In the genomic region with DNA sequence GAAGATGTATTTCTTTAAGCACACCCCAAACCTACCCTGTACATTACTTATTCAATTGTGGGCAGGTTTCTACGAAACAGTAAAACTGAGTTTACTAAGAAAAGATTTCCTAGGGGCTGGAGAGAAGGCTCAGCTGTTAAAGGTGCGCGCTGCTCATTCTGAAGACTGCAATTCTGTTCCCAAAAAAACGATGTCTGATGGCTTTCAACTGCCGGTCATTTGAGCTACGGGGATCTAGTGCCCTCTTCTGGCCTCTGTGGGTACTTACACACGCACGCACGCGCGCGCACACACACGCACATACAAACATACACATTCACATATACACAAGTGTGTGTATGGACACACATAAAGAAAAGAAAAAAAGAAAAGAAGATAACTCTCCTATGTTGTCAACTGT, we compare ENCODE assay signal across 21 mouse cellular contexts.
A peak's percentile ranks its signal among the peaks of the same experiment; 100 is the strongest.
DNase-seq lines count a peak whose midpoint lies in the region; ATAC-seq and TF ChIP-seq lines count a peak whose summit lies in the region.
"Had no signal": no experiment of that assay in that cellular context is flagged by ENCODE, and none has a peak within 500 bp of the region (broad histone marks: within the 10 kb centered on the region; RNA-seq: fewer than 3 reads in every experiment).

No protein-coding gene starts in this region.

- H3K4me3 ChIP-seq in kidney, postnatal 0 days (replicated peaks; ENCODE audit: low read depth, low read length) = no peak overlapping the region
- H3K4me3 ChIP-seq in kidney, adult 2 months (ENCODE audit: insufficient read depth, low read depth, low read length) = no peak overlapping the region
- no peak overlapping the region for H3K4me3 ChIP-seq in lung, postnatal 0 days (ENCODE audit: low read depth, low read length)
- no peak overlapping the region for H3K4me3 ChIP-seq in bone marrow macrophage, adult 2 months (ENCODE audit: insufficient read depth, low read length)
- H3K4me3 ChIP-seq: erythroblast, embryonic 14.5 days; forebrain, embryonic 15.5 days; heart, embryonic 15.5 days; liver, embryonic 13.5 days; midbrain, embryonic 13.5 days had no signal

- H3K9me3 ChIP-seq in kidney, postnatal 0 days (replicated peaks; ENCODE audit: low read length) = no peaks in the 10 kb centered on the region
- H3K9me3 ChIP-seq in lung, postnatal 0 days (ENCODE audit: low read length) = no peaks in the 10 kb centered on the region; the same call in 1 of the 2 replicates
- H3K9me3 ChIP-seq: forebrain, embryonic 15.5 days; heart, embryonic 15.5 days; midbrain, embryonic 13.5 days had no signal

- no peak overlapping the region for H3K27ac ChIP-seq in kidney, postnatal 0 days
- H3K27ac ChIP-seq in kidney, adult 2 months (ENCODE audit: insufficient read depth, low read depth, low read length) = no peak overlapping the region
- no peak overlapping the region for H3K27ac ChIP-seq in lung, postnatal 0 days (ENCODE audit: low read length)
- H3K27ac ChIP-seq in bone marrow macrophage, adult 2 months (ENCODE audit: insufficient read depth, low read depth, low read length) = no peak overlapping the region
- H3K27ac ChIP-seq: forebrain, embryonic 15.5 days; heart, embryonic 15.5 days; liver, embryonic 13.5 days; macrophage; midbrain, embryonic 13.5 days had no signal

- no peaks in the 10 kb centered on the region for H3K4me1 ChIP-seq in kidney, postnatal 0 days (replicated peaks; ENCODE audit: insufficient read depth, low read length)
- H3K4me1 ChIP-seq in kidney, adult 2 months (ENCODE audit: control insufficient read depth, insufficient read depth, low read length) = no peaks in the 10 kb centered on the region
- H3K4me1 ChIP-seq in lung, postnatal 0 days (ENCODE audit: insufficient read depth, low read depth, low read length) = no peaks in the 10 kb centered on the region
- H3K4me1 ChIP-seq in bone marrow macrophage, adult 2 months (ENCODE audit: control insufficient read depth, insufficient read depth, low read length) = no peaks in the 10 kb centered on the region
- H3K4me1 ChIP-seq: forebrain, embryonic 15.5 days; heart, embryonic 15.5 days; midbrain, embryonic 13.5 days had no signal

- no peaks in the 10 kb centered on the region for H3K36me3 ChIP-seq in kidney, postnatal 0 days (ENCODE audit: insufficient read depth, low read length)
- no peaks in the 10 kb centered on the region for H3K36me3 ChIP-seq in kidney, adult 2 months (ENCODE audit: control insufficient read depth, insufficient read depth, low read length)
- H3K36me3 ChIP-seq in lung, postnatal 0 days (ENCODE audit: insufficient read depth, low read length) = no peaks in the 10 kb centered on the region
- H3K36me3 ChIP-seq: forebrain, embryonic 15.5 days; heart, embryonic 15.5 days; liver, embryonic 13.5 days; midbrain, embryonic 13.5 days had no signal

- H3K27me3 ChIP-seq in kidney, postnatal 0 days (ENCODE audit: insufficient read depth, low read length) = no peaks in the 10 kb centered on the region
- no peaks in the 10 kb centered on the region for H3K27me3 ChIP-seq in kidney, adult 2 months (replicated peaks; ENCODE audit: control insufficient read depth, insufficient read depth, low read length)
- H3K27me3 ChIP-seq in lung, postnatal 0 days (replicated peaks; ENCODE audit: insufficient read depth, low read length) = no peaks in the 10 kb centered on the region
- H3K27me3 ChIP-seq: forebrain, embryonic 15.5 days; heart, embryonic 15.5 days; liver, embryonic 13.5 days; midbrain, embryonic 13.5 days; Patski had no signal

- H3K9ac ChIP-seq in kidney, postnatal 0 days (ENCODE audit: low read depth, low read length) = no peak overlapping the region
- no peak overlapping the region for H3K9ac ChIP-seq in lung, postnatal 0 days (replicated peaks; ENCODE audit: low read depth)
- H3K9ac ChIP-seq: forebrain, embryonic 15.5 days; heart, embryonic 15.5 days; liver, embryonic 13.5 days; midbrain, embryonic 13.5 days had no signal

- 89% methylated on average over 13 of the region's 13 CpGs for WGBS in kidney, postnatal 0 days
- 93% methylated on average over 13 of the region's 13 CpGs for WGBS in kidney, adult 2 months
- WGBS in lung, postnatal 0 days = 90% methylated on average over 13 of the region's 13 CpGs

- no peak for TF ChIP-seq EP300 in lung, postnatal 0 days (IDR thresholded peaks at IDR 0.05)

- DNase-seq in kidney, postnatal 0 days (ENCODE audit: low spot score) = no peak
- DNase-seq in kidney, adult 2 months = no peak
- DNase-seq in lung, postnatal 0 days (ENCODE audit: low spot score) = no peak
- DNase-seq in lung, postnatal 25 days (ENCODE audit: low spot score) = no peak
- DNase-seq in ES-CJ7 (ENCODE audit: low read depth, low spot score) = peak; percentile 57
- DNase-seq in thymus, postnatal 36 days = no peak
- DNase-seq: cerebellum, postnatal 14 days; kidney, adult 8-10 months; kidney, postnatal 36 days; liver, embryonic 13.5 days; retina, postnatal 1 day; thymus, adult 18-20 months had no signal

- peak; percentile 48 for TF ChIP-seq CTCF in kidney, postnatal 0 days (IDR thresholded peaks at IDR 0.05; ENCODE audit: low read depth)
- TF ChIP-seq CTCF in kidney, adult 2 months (conservative IDR thresholded peaks at IDR 0.05; ENCODE audit: insufficient read depth, insufficient read length, low read depth, low read length) = no peak
- TF ChIP-seq CTCF in lung, postnatal 0 days (IDR thresholded peaks at IDR 0.05) = peak; percentile 49
- 0 out of 2 replicates have a peak, but pooled peaks have one; percentile 11 for TF ChIP-seq CTCF in bone marrow macrophage, adult 2 months (IDR thresholded peaks at IDR 0.05; ENCODE audit: low read depth, low read length)

- ATAC-seq in kidney, postnatal 0 days (replicated peaks; ENCODE audit: low FRiP score, low read depth) = no peak
- ATAC-seq in lung, postnatal 0 days = no peak
- ATAC-seq in megakaryocyte, adult 5-6 weeks (ENCODE audit: poor library complexity, severe bottlenecking) = no peak
- ATAC-seq: CD4-positive, CD25-positive, alpha-beta regulatory T cell, adult 4 months; forebrain, embryonic 15.5 days; midbrain, embryonic 13.5 days; Patski had no signal

- no peak for TF ChIP-seq POLR2A in kidney, adult 2 months (IDR thresholded peaks at IDR 0.05; ENCODE audit: low read depth, low read length)
- TF ChIP-seq POLR2A in bone marrow macrophage, adult 2 months (IDR thresholded peaks at IDR 0.05; ENCODE audit: borderline replicate concordance, low read depth, low read length) = no peak

- H3K4me2 ChIP-seq in kidney, postnatal 0 days (ENCODE audit: low read length) = no peak overlapping the region
- H3K4me2 ChIP-seq in lung, postnatal 0 days (replicated peaks; ENCODE audit: low read depth, low read length) = no peak overlapping the region
- H3K4me2 ChIP-seq: forebrain, embryonic 15.5 days; heart, embryonic 15.5 days; liver, embryonic 13.5 days; midbrain, embryonic 13.5 days had no signal
